Mouse (Mus musculus): ENCODE data around the gene Slc16a13. TPM values are rescaled to one million over a fixed set of nuclear protein-coding genes. Genes with fewer than 3 reads are reported as not detected.

Slc16a13 gene
- polyA plus RNA-seq, 1 experiment from 2014 or later: 4.5 TPM

- no peak overlapping the region for H3K27ac ChIP-seq (ENCODE audit: low read length)
- peaks cover 8% of the 10 kb centered on the region; the same call in 1 of the 2 replicates for H3K27me3 ChIP-seq (replicated peaks; ENCODE audit: insufficient read depth, low read length)
- WGBS: 4% methylated on average over 18 of the region's 18 CpGs
- ATAC-seq (no peak; the same call in 1 of the 2 replicates), DNase-seq (ENCODE audit: low spot score) (no peak)
- no peaks in the 10 kb centered on the region; the same call in 1 of the 2 replicates for H3K4me1 ChIP-seq (ENCODE audit: insufficient read depth, low read depth, low read length)
- H3K9ac ChIP-seq (replicated peaks; ENCODE audit: low read depth): no peak overlapping the region
- no peaks in the 10 kb centered on the region for H3K36me3 ChIP-seq (ENCODE audit: insufficient read depth, low read length)
- H3K9me3 ChIP-seq (ENCODE audit: low read length): no peaks in the 10 kb centered on the region
- H3K4me3 ChIP-seq (ENCODE audit: low read depth, low read length): peak overlapping the region; percentile 31
- TF ChIP-seq CTCF (IDR thresholded peaks at IDR 0.05): no peak
- TF ChIP-seq EP300 (IDR thresholded peaks at IDR 0.05): no peak
- H3K4me2 ChIP-seq (replicated peaks; ENCODE audit: low read depth, low read length): peak overlapping the region; percentile 54
These were observed 33.5 kb upstream of the Slc16a13 start for GRCm38 (mm10) chr11:70254337-70254736.

- no peak for ATAC-seq
- H3K4me1 ChIP-seq (ENCODE audit: insufficient read depth, low read depth, low read length): no peaks in the 10 kb centered on the region; the same call in 1 of the 2 replicates
- TF ChIP-seq EP300 (IDR thresholded peaks at IDR 0.05) (no peak), CTCF (IDR thresholded peaks at IDR 0.05) (no peak)
- H3K4me2 ChIP-seq (replicated peaks; ENCODE audit: low read depth, low read length): no peak overlapping the region
- H3K4me3 ChIP-seq (ENCODE audit: low read depth, low read length): no peak overlapping the region
- DNase-seq (ENCODE audit: low spot score): no peak
- H3K27ac ChIP-seq (ENCODE audit: low read length): no peak overlapping the region
- H3K9me3 ChIP-seq (ENCODE audit: low read length): no peaks in the 10 kb centered on the region
- 71% methylated on average over 8 of the region's 8 CpGs for WGBS
- H3K36me3 ChIP-seq (ENCODE audit: insufficient read depth, low read length): no peaks in the 10 kb centered on the region
- H3K9ac ChIP-seq (replicated peaks; ENCODE audit: low read depth): no peak overlapping the region
- peaks cover 8% of the 10 kb centered on the region; the same call in 1 of the 2 replicates for H3K27me3 ChIP-seq (replicated peaks; ENCODE audit: insufficient read depth, low read length)
These were observed 31.0 kb upstream of the Slc16a13 start for GRCm38 (mm10) chr11:70251853-70252252.

- H3K27me3 ChIP-seq (replicated peaks; ENCODE audit: insufficient read depth, low read length): peaks cover 8% of the 10 kb centered on the region; the same call in 1 of the 2 replicates
- no peak overlapping the region for H3K27ac ChIP-seq (ENCODE audit: low read length)
- H3K4me2 ChIP-seq (replicated peaks; ENCODE audit: low read depth, low read length): no peak overlapping the region
- no peak overlapping the region for H3K4me3 ChIP-seq (ENCODE audit: low read depth, low read length)
- no peaks in the 10 kb centered on the region for H3K9me3 ChIP-seq (ENCODE audit: low read length)
- no peak overlapping the region for H3K9ac ChIP-seq (replicated peaks; ENCODE audit: low read depth)
- 53% methylated on average over 11 of the region's 11 CpGs for WGBS
- ATAC-seq: no peak
- no peaks in the 10 kb centered on the region for H3K36me3 ChIP-seq (ENCODE audit: insufficient read depth, low read length)
- TF ChIP-seq CTCF (IDR thresholded peaks at IDR 0.05): no peak
- H3K4me1 ChIP-seq (ENCODE audit: insufficient read depth, low read depth, low read length): no peaks in the 10 kb centered on the region; the same call in 1 of the 2 replicates
- DNase-seq (ENCODE audit: low spot score): no peak
These were observed 29.3 kb upstream of the Slc16a13 start for GRCm38 (mm10) chr11:70250150-70250549.

GRCm38 (mm10) chr11:70247136-70247845 is 26.4 kb upstream of the Slc16a13 start:
- WGBS: 49% methylated on average over 9 of the region's 9 CpGs
- peak; percentile 70 for DNase-seq (ENCODE audit: low spot score)

GRCm38 (mm10) chr11:70242591-70242990 is 21.7 kb upstream of the Slc16a13 start:
- H3K4me2 ChIP-seq (replicated peaks; ENCODE audit: low read depth, low read length): no peak overlapping the region
- H3K27ac ChIP-seq (ENCODE audit: low read length): no peak overlapping the region
- H3K9ac ChIP-seq (replicated peaks; ENCODE audit: low read depth): no peak overlapping the region
- peaks cover 11% of the 10 kb centered on the region for H3K4me1 ChIP-seq (ENCODE audit: insufficient read depth, low read depth, low read length)
- ATAC-seq (no peak), DNase-seq (ENCODE audit: low spot score) (no peak)
- no peaks in the 10 kb centered on the region for H3K27me3 ChIP-seq (replicated peaks; ENCODE audit: insufficient read depth, low read length)
- no peaks in the 10 kb centered on the region for H3K9me3 ChIP-seq (ENCODE audit: low read length)
- H3K36me3 ChIP-seq (ENCODE audit: insufficient read depth, low read length): no peaks in the 10 kb centered on the region
- 70% methylated on average over 11 of the region's 11 CpGs for WGBS
- no peak overlapping the region for H3K4me3 ChIP-seq (ENCODE audit: low read depth, low read length)
- TF ChIP-seq EP300 (IDR thresholded peaks at IDR 0.05): no peak
- no peak for TF ChIP-seq CTCF (IDR thresholded peaks at IDR 0.05)

More at GRCm38 (mm10) chr11:70247136-70247845, 26.4 kb upstream of the Slc16a13 start:
- Histone ChIP-seq H3K27me3 (replicated peaks; ENCODE audit: insufficient read depth, low read length) (no peaks in the 10 kb centered on the region), H3K9ac (replicated peaks; ENCODE audit: low read depth) (no peak overlapping the region), H3K4me3 (ENCODE audit: low read depth, low read length) (no peak overlapping the region), H3K36me3 (ENCODE audit: insufficient read depth, low read length) (no peaks in the 10 kb centered on the region), H3K4me2 (replicated peaks; ENCODE audit: low read depth, low read length) (no peak overlapping the region), H3K27ac (ENCODE audit: low read length) (no peak overlapping the region), H3K9me3 (ENCODE audit: low read length) (no peaks in the 10 kb centered on the region), H3K4me1 (ENCODE audit: insufficient read depth, low read depth, low read length) (no peaks in the 10 kb centered on the region)
- ATAC-seq: peak; percentile 49
- TF ChIP-seq CTCF (IDR thresholded peaks at IDR 0.05) (peak; percentile 89), EP300 (IDR thresholded peaks at IDR 0.05) (no peak)

- H3K4me3 ChIP-seq (ENCODE audit: low read depth, low read length): peak within 1 kb of the TSS; percentile 72
- WGBS: under 1% methylated on average over 25 of the region's 35 CpGs
- H3K4me2 ChIP-seq (replicated peaks; ENCODE audit: low read depth, low read length): peak within 1 kb of the TSS; percentile 69
- H3K9me3 ChIP-seq (ENCODE audit: low read length): no peaks in the 10 kb centered on the region
- no peaks in the 10 kb centered on the region for H3K27me3 ChIP-seq (replicated peaks; ENCODE audit: insufficient read depth, low read length)
- DNase-seq (ENCODE audit: low spot score) (peak; percentile 96), ATAC-seq (peak; percentile 44)
- no peaks in the 10 kb centered on the region for H3K36me3 ChIP-seq (ENCODE audit: insufficient read depth, low read length)
- H3K27ac ChIP-seq (ENCODE audit: low read length): peak within 1 kb of the TSS; percentile 95
- peaks cover 16% of the 10 kb centered on the region for H3K4me1 ChIP-seq (ENCODE audit: insufficient read depth, low read depth, low read length)
- TF ChIP-seq EP300 (IDR thresholded peaks at IDR 0.05): no peak
- H3K9ac ChIP-seq (replicated peaks; ENCODE audit: low read depth): peak within 1 kb of the TSS; percentile 84
These were observed 18.8 kb upstream of the Slc16a13 start, which contains the start of the genes Gm21988 and Rnasek for GRCm38 (mm10) chr11:70239541-70240279. Gene Gm21988, minus strand, starts transcription at chr11:70239830. Gene Rnasek, minus strand, starts transcription at chr11:70239842.

Data from lung, postnatal 0 days (tissue).